Mouse (Mus musculus): Measurements from ENCODE around the gene Cnnm1. TPM values are rescaled to one million over a fixed set of nuclear protein-coding genes. Genes with fewer than 3 reads are reported as not detected.
"Not testable (repeated sequence)": the region's sequence is repeated elsewhere in the genome, so short reads cannot be mapped to it uniquely, and the experiment has no call there.

The Cnnm1 gene
- polyA plus RNA-seq, 1 experiment from 2014 or later: 1.7 TPM

- no peaks in the 10 kb centered on the region for H3K36me3 ChIP-seq
- 59% methylated on average over 7 of the region's 7 CpGs for WGBS
- H3K4me2 ChIP-seq: no peak overlapping the region
- H3K9ac ChIP-seq: no peak overlapping the region
- no peaks in the 10 kb centered on the region for H3K27me3 ChIP-seq
- H3K4me1 ChIP-seq: no peaks in the 10 kb centered on the region
- no peaks in the 10 kb centered on the region for H3K9me3 ChIP-seq
- no peak overlapping the region for H3K4me3 ChIP-seq
- no peak for ATAC-seq (ENCODE audit: insufficient number of reproducible peaks, low FRiP score, low TSS enrichment, low read depth)
- no peak overlapping the region for H3K27ac ChIP-seq
Measured at GRCm38 (mm10) chr19:43469333-43469732, 29.1 kb downstream of the Cnnm1 start.

GRCm38 (mm10) chr19:43472331-43472730 lies 32.1 kb downstream of the Cnnm1 start:
- H3K27me3 ChIP-seq: no peaks in the 10 kb centered on the region; the same call in 1 of the 2 replicates
- no peaks in the 10 kb centered on the region for H3K4me1 ChIP-seq
- no peak for ATAC-seq (ENCODE audit: insufficient number of reproducible peaks, low FRiP score, low TSS enrichment, low read depth)
- no peak overlapping the region for H3K27ac ChIP-seq
- no peak overlapping the region for H3K4me3 ChIP-seq
- H3K36me3 ChIP-seq: no peaks in the 10 kb centered on the region
- H3K9me3 ChIP-seq: no peaks in the 10 kb centered on the region
- H3K4me2 ChIP-seq: no peak overlapping the region
- H3K9ac ChIP-seq: no peak overlapping the region
- WGBS: 77% methylated on average over 8 of the region's 8 CpGs

- no peak for ATAC-seq (ENCODE audit: insufficient number of reproducible peaks, low FRiP score, low TSS enrichment, low read depth)
- no peak overlapping the region for H3K4me2 ChIP-seq
- no peak overlapping the region for H3K27ac ChIP-seq
- no peak overlapping the region for H3K4me3 ChIP-seq
- no peaks in the 10 kb centered on the region; the same call in 1 of the 2 replicates for H3K27me3 ChIP-seq
- H3K9ac ChIP-seq: no peak overlapping the region
- no peaks in the 10 kb centered on the region for H3K36me3 ChIP-seq
- H3K4me1 ChIP-seq: no peaks in the 10 kb centered on the region
- 92% methylated on average over 7 of the region's 7 CpGs for WGBS
- no peaks in the 10 kb centered on the region for H3K9me3 ChIP-seq
Measured at GRCm38 (mm10) chr19:43472781-43473180, 32.5 kb downstream of the Cnnm1 start.

GRCm38 (mm10) chr19:43475642-43476041 lies 35.4 kb downstream of the Cnnm1 start:
- Histone ChIP-seq H3K27me3 (no peaks in the 10 kb centered on the region; the same call in 1 of the 2 replicates), H3K9ac (no peak overlapping the region), H3K4me2 (no peak overlapping the region), H3K9me3 (no peaks in the 10 kb centered on the region), H3K36me3 (no peaks in the 10 kb centered on the region), H3K4me1 (0 out of 2 replicates have a peak, but pooled peaks cover 3% of the 10 kb centered on the region), H3K27ac (no peak overlapping the region), H3K4me3 (no peak overlapping the region)
- ATAC-seq (ENCODE audit: insufficient number of reproducible peaks, low FRiP score, low TSS enrichment, low read depth): no peak
- 46% methylated on average over 2 of the region's 2 CpGs for WGBS

DNA sequence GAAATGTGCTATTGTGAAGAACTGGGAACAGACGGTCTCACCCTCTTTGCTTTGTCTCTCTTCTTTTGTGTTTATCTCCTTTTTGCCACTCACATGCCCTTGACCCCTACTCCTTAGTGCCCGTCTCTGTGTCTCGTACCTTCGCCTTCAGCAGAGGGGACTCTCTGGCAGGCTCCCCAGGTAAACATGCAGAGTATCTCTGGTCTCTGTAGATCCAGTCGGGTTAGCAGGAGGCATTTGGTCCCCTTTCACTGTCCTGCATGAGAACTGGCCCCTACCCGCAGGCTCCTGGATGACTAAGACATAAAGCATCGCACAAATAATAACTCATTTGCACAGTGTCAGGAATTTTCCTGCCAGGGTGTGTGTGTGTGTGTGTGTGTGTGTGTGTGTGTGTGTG lies 35.8 kb downstream of the Cnnm1 start:
- 78% methylated on average over 7 of the region's 7 CpGs for WGBS
- H3K4me1 ChIP-seq: 0 out of 2 replicates have a peak, but pooled peaks cover 3% of the 10 kb centered on the region
- H3K27me3 ChIP-seq: no peaks in the 10 kb centered on the region; the same call in 1 of the 2 replicates
- no peak overlapping the region for H3K4me3 ChIP-seq
- no peak for ATAC-seq (ENCODE audit: insufficient number of reproducible peaks, low FRiP score, low TSS enrichment, low read depth)
- H3K9ac ChIP-seq: no peak overlapping the region
- H3K27ac ChIP-seq: no peak overlapping the region
- H3K36me3 ChIP-seq: no peaks in the 10 kb centered on the region
- no peaks in the 10 kb centered on the region for H3K9me3 ChIP-seq
- H3K4me2 ChIP-seq: no peak overlapping the region

GRCm38 (mm10) chr19:43477436-43477835 lies 37.2 kb downstream of the Cnnm1 start:
- no peaks in the 10 kb centered on the region for H3K36me3 ChIP-seq
- 0 out of 2 replicates have a peak, but pooled peaks cover 3% of the 10 kb centered on the region for H3K4me1 ChIP-seq
- no peak overlapping the region for H3K9ac ChIP-seq
- no peak overlapping the region for H3K4me2 ChIP-seq
- H3K9me3 ChIP-seq: no peaks in the 10 kb centered on the region
- ATAC-seq (ENCODE audit: insufficient number of reproducible peaks, low FRiP score, low TSS enrichment, low read depth): no peak
- H3K4me3 ChIP-seq: no peak overlapping the region
- H3K27ac ChIP-seq: no peak overlapping the region
- WGBS: 63% methylated on average over 5 of the region's 5 CpGs
- H3K27me3 ChIP-seq: no peaks in the 10 kb centered on the region; the same call in 1 of the 2 replicates

- 0 out of 2 replicates have a peak, but pooled peaks cover 3% of the 10 kb centered on the region for H3K4me1 ChIP-seq
- WGBS: 17% methylated on average over 5 of the region's 5 CpGs
- H3K4me2 ChIP-seq: no peak overlapping the region
- H3K9ac ChIP-seq: no peak overlapping the region
- no peaks in the 10 kb centered on the region for H3K36me3 ChIP-seq
- no peaks in the 10 kb centered on the region; the same call in 1 of the 2 replicates for H3K27me3 ChIP-seq
- no peaks in the 10 kb centered on the region for H3K9me3 ChIP-seq
- H3K27ac ChIP-seq: no peak overlapping the region
- ATAC-seq (ENCODE audit: insufficient number of reproducible peaks, low FRiP score, low TSS enrichment, low read depth): no peak
- no peak overlapping the region for H3K4me3 ChIP-seq
Measured at GRCm38 (mm10) chr19:43478891-43479290, 38.7 kb downstream of the Cnnm1 start.

- H3K4me2 ChIP-seq: no peak overlapping the region
- H3K9ac ChIP-seq: no peak overlapping the region
- no peak overlapping the region for H3K4me3 ChIP-seq
- H3K27ac ChIP-seq: no peak overlapping the region
- 0 out of 2 replicates have a peak, but pooled peaks cover 3% of the 10 kb centered on the region for H3K4me1 ChIP-seq
- no peaks in the 10 kb centered on the region for H3K9me3 ChIP-seq
- WGBS: 56% methylated on average over 5 of the region's 5 CpGs
- H3K27me3 ChIP-seq: no peaks in the 10 kb centered on the region; the same call in 1 of the 2 replicates
- no peak for ATAC-seq (ENCODE audit: insufficient number of reproducible peaks, low FRiP score, low TSS enrichment, low read depth)
- H3K36me3 ChIP-seq: no peaks in the 10 kb centered on the region
Measured at GRCm38 (mm10) chr19:43479431-43479830, 39.2 kb downstream of the Cnnm1 start.

DNA sequence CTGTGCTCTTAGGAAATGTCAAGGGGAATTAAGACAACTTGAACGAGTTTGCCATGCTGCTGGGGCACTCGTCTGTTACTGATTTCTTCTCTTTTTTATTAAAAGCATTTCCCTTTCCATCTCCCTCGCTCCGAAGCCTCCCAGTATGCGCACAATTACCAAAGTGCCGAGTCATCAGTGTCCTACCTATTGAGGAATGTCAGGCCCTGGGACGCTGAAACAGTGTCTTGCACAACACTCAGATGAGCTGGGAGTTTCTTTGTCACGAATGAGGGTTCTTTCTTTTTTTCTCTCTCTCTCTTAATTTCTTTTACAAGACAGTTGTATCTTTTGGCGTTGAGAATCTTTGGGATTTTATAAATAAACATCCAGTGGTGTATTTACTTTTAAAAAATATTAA lies 40.3 kb downstream of the Cnnm1 start:
- no peaks in the 10 kb centered on the region; the same call in 1 of the 2 replicates for H3K27me3 ChIP-seq
- H3K4me1 ChIP-seq: 0 out of 2 replicates have a peak, but pooled peaks cover 3% of the 10 kb centered on the region
- no peak for ATAC-seq (ENCODE audit: insufficient number of reproducible peaks, low FRiP score, low TSS enrichment, low read depth)
- WGBS: 44% methylated on average over 9 of the region's 9 CpGs
- H3K27ac ChIP-seq: no peak overlapping the region
- H3K36me3 ChIP-seq: no peaks in the 10 kb centered on the region
- no peak overlapping the region for H3K9ac ChIP-seq
- H3K4me2 ChIP-seq: no peak overlapping the region
- no peaks in the 10 kb centered on the region for H3K9me3 ChIP-seq
- no peak overlapping the region for H3K4me3 ChIP-seq

DNA sequence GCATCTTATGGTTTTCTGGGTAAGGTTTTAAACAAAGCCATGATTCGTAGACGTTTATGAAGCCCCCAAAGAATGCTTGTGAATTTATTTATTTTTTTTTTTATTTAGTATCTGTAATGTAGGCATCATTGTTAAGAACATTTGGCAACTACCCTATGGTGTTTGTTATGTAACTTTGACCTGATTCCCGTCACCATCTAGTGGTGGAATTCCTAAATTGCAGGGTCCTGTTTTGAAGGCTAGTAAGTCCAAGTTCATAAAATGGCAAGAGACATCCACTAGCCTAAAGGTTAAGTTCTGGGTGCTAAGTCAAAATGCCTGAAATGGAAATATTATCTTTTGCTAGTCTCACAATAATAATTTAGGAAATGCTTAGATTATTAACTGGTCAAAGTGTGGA lies 47.2 kb downstream of the Cnnm1 start:
- Histone ChIP-seq H3K4me3 (no peak overlapping the region), H3K27ac (no peak overlapping the region), H3K4me2 (no peak overlapping the region), H3K4me1 (no peaks in the 10 kb centered on the region), H3K9ac (no peak overlapping the region), H3K36me3 (no peaks in the 10 kb centered on the region), H3K9me3 (no peaks in the 10 kb centered on the region), H3K27me3 (no peaks in the 10 kb centered on the region)
- no peak for ATAC-seq (ENCODE audit: insufficient number of reproducible peaks, low FRiP score, low TSS enrichment, low read depth)
- WGBS: 33% methylated on average over 3 of the region's 3 CpGs

GRCm38 (mm10) chr19:43493316-43493715 lies 53.1 kb downstream of the Cnnm1 start:
- not testable (repeated sequence) for H3K4me1 ChIP-seq; H3K4me3 ChIP-seq; H3K4me2 ChIP-seq; H3K27ac ChIP-seq; H3K27me3 ChIP-seq; ATAC-seq (ENCODE audit: insufficient number of reproducible peaks, low FRiP score, low TSS enrichment, low read depth); H3K36me3 ChIP-seq; H3K9me3 ChIP-seq; H3K9ac ChIP-seq
- 62% methylated on average over 1 of the region's 1 CpGs for WGBS

GRCm38 (mm10) chr19:43493878-43494277 lies 53.6 kb downstream of the Cnnm1 start:
- WGBS: 73% methylated on average over 6 of the region's 6 CpGs
- no peak overlapping the region for H3K27ac ChIP-seq
- H3K27me3 ChIP-seq: no peaks in the 10 kb centered on the region
- H3K4me2 ChIP-seq: no peak overlapping the region
- ATAC-seq (ENCODE audit: insufficient number of reproducible peaks, low FRiP score, low TSS enrichment, low read depth): no peak
- H3K9me3 ChIP-seq: no peaks in the 10 kb centered on the region
- H3K4me1 ChIP-seq: peaks cover 7% of the 10 kb centered on the region
- no peak overlapping the region for H3K9ac ChIP-seq
- H3K4me3 ChIP-seq: no peak overlapping the region
- 0 out of 2 replicates have a peak, but pooled peaks cover under 1% of the 10 kb centered on the region for H3K36me3 ChIP-seq

- WGBS: 11% methylated on average over 14 of the region's 14 CpGs
- Histone ChIP-seq H3K4me2 (peak overlapping the region; percentile 41), H3K36me3 (peaks cover 9% of the 10 kb centered on the region), H3K9ac (no peak overlapping the region), H3K27me3 (no peaks in the 10 kb centered on the region), H3K9me3 (no peaks in the 10 kb centered on the region), H3K4me3 (peak overlapping the region; percentile 14), H3K27ac (no peak overlapping the region), H3K4me1 (peaks cover 7% of the 10 kb centered on the region)
- ATAC-seq (ENCODE audit: insufficient number of reproducible peaks, low FRiP score, low TSS enrichment, low read depth): no peak
Measured at GRCm38 (mm10) chr19:43494914-43495313, 54.7 kb downstream of the Cnnm1 start.
